Mouse (Mus musculus): ENCODE data around the gene Ttc38. TPM values are rescaled to one million over a fixed set of nuclear protein-coding genes. Genes with fewer than 3 reads are reported as not detected.
"Not testable (repeated sequence)": the region's sequence is repeated elsewhere in the genome, so short reads cannot be mapped to it uniquely, and the experiment has no call there.

Gene Ttc38
- total RNA-seq, 2 experiments from 2014 or later, result 14.8 to 16.5 TPM

- no peak for DNase-seq (ENCODE audit: low spot score)
- intact Hi-C loops (cut with DNase I), result no loop called here
Observed at GRCm38 (mm10) chr15:85821203-85822010, 10.7 kb upstream of the Ttc38 start, which contains the start of gene Pkdrej. Gene Pkdrej (minus strand): TSS chr15:85821734.

DNA sequence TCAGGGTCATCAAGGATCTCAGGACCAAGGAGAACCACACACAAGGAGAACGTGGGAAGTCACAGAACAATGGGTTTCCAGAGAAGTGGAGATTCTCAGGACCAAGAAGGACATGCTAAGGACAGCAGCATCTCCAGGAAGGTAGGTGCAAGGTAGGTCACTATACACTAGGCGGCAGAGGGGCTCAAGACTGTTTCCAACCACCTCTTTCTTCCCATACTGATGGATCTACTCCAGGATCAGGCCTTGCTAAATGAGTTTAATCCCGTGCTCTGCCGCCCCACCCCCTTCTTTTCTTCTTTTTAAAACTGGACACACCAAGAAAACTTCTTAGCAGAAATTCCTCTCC, 10.1 kb upstream of the Ttc38 start:
- no peak for DNase-seq (ENCODE audit: low spot score)

GRCm38 (mm10) chr15:85826676-85827075, 5.4 kb upstream of the Ttc38 start:
- intact Hi-C loops (cut with DNase I), result no loop called here
- no peak for DNase-seq (ENCODE audit: low spot score)

More for the DNA sequence above, 10.1 kb upstream of the Ttc38 start:
- intact Hi-C loops (cut with DNase I), result no loop called here

DNA sequence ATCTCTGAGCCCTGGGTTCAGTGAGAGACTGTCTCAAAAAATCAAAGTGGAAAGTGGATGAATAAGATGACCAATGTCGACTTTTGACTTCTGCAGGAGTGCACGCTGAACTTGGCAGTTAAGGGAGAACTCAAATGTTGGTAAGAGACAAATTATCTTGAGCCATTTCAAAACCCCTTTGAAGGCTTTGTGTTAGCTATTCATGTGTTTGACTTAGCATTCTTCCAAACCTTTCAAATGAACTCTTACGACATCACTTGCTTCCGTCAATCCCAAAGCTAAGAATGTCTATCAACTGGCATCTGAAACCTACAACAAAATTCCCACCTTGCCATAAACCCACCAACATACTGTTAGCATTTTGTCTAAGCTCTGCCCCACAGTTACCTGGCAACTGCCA, 4.0 kb upstream of the Ttc38 start:
- intact Hi-C loops (cut with DNase I), result no loop called here
- DNase-seq (ENCODE audit: low spot score), result no peak

DNA sequence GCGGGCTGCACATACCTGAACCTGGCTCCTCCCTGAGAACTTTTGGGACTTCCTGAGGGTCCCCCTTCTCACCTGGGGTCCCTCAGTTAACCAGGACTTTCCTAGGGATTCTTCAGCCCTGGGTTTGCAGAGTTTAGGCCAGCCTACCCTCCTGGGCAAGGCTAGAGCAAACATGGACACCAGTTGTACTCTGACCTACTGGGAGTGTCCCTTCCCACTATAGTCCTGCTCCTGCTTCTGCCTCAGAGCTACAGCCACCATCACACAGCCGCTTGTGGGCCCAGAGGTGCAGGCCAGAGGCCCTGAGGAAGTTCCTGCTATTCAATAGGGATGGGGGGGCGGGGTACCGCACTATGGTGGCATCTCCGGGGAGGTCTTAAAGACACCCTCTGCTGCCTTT, 2.6 kb upstream of the Ttc38 start:
- DNase-seq (ENCODE audit: low spot score), result no peak
- intact Hi-C loops (cut with DNase I), result no loop called here

DNA sequence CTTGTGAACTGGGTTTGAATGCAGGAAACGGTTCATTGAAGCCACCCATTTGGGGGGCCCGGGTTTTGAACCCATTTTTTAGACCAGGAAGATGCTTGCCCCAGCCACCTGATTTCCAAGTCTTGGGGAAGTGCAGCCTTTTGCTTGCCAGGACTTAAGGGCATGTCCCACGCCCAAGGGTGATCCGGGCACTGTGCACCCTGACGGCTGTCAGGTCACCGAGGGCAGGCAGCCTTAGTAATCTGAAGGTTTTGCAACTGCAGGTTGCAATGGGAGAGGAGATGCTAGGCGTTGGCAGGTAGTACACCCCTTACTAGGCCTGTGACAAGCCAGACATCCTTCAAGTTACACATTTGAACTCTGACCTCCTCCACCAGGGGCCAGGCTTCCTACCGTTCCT, 493 bp downstream of the Ttc38 start:
- intact Hi-C loops (cut with DNase I), result no loop called here
- DNase-seq (ENCODE audit: low spot score), result no peak

- intact Hi-C loops (cut with DNase I), result loop anchor here (2.0 kb wide), 1 partner anchor 23 kb away; the partner anchor contains the start of gene Gtse1
- DNase-seq (ENCODE audit: low spot score), result no peak
Observed at GRCm38 (mm10) chr15:85835335-85835734, 3.2 kb downstream of the Ttc38 start.

DNA sequence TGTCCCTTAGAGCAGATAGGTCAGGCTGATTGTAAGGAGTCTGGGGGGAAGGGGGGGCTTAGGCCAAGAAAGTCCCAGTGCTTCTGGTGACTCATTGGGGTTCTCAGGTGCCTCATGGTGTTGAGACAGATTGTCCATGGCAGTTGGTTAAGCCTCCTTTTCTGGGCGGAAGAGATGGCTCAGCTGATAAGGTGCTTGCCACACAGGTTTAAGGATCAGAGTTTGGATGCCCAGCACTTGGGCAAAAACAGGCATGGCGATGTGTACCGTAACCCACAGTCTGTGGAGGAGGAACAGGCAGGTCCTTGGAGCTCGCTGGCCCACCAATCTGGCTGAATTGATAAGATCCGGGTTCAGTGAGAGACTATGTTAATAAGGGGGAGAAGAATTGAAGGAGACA, 4.8 kb downstream of the Ttc38 start:
- intact Hi-C loops (cut with DNase I), result no loop called here
- no peak for DNase-seq (ENCODE audit: low spot score)

DNA sequence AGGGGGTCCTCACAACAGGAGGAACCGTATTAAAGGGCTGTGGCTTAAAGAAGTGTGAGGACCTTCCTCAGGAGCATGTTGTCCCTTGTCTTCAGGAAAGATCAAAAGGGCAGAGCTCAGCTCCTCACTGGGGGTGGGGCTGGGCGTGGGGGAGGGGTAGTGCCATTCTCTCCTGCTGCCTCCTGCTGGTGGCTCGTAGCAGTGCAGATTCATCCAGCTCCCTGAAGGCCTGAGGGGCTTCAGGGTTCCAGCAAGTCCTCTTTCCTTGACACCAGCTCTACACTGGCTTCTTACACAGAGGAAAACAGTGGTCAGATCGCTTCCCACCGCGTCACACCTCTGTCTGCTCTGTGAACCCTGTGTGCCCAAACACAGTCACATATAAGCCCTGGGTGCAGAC, 8.9 kb downstream of the Ttc38 start:
- no peak for DNase-seq (ENCODE audit: low spot score)
- intact Hi-C loops (cut with DNase I), result no loop called here

DNA sequence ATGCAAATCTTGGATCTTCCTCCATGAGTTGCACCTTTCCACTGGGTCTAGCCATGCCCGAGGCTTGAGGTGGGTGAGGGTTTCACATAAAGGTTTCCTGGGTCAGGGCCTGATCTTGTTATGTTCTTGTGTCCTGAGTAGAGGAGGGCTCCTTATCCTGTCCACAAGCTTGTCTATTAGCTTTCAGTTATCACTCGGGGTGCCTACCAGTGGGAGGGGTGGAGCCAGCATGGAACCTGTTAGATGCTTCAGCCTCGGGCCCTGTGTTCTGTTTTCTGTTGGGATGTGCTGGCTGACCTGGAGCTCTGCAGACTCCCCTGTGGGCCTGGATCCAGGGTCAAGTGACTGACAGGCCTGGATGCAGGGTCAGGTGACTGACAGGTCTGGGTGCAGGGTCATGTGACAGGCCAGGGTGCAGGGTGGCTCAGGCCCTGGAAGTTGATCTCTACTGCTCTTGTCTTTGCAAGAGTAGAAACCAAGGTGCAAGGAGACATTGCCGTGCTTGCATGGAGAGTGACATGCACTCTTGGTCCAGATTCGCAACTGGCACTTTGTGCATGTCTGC, 9.8 kb downstream of the Ttc38 start:
- intact Hi-C loops (cut with DNase I), result no loop called here
- no peak for DNase-seq (ENCODE audit: low spot score)

DNA sequence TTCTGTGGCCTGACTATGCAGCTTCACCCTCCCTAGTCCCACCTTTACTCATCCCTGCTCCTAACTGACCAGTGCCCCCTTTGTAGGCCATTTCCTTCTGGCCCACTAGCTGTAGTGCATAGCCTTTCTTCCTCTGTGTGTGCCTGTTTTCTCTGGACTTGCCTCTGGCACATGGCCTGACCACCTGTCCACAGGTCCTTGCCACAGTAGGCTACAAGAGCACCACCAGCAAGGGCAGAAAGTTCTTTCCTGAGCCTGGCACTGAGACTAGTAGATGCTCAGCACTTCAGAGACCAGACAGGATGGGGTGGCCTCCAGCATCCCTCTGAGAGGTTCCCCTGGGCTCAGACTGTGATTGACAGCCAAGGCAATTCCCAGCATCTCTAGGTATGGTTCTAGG, 13.0 kb downstream of the Ttc38 start:
- intact Hi-C loops (cut with DNase I), result no loop called here
- DNase-seq (ENCODE audit: low spot score), result no peak

- intact Hi-C loops (cut with DNase I), result no loop called here
- no peak for DNase-seq (ENCODE audit: low spot score)
Observed at GRCm38 (mm10) chr15:85851656-85852392, 19.7 kb downstream of the Ttc38 start.

GRCm38 (mm10) chr15:85858980-85859489, 26.9 kb downstream of the Ttc38 start:
- intact Hi-C loops (cut with DNase I), result loop anchor here (2.0 kb wide), 3 partner anchors 20 to 46 kb away; partner anchors contain the start of gene Trmu
- no peak for DNase-seq (ENCODE audit: low spot score)

DNA sequence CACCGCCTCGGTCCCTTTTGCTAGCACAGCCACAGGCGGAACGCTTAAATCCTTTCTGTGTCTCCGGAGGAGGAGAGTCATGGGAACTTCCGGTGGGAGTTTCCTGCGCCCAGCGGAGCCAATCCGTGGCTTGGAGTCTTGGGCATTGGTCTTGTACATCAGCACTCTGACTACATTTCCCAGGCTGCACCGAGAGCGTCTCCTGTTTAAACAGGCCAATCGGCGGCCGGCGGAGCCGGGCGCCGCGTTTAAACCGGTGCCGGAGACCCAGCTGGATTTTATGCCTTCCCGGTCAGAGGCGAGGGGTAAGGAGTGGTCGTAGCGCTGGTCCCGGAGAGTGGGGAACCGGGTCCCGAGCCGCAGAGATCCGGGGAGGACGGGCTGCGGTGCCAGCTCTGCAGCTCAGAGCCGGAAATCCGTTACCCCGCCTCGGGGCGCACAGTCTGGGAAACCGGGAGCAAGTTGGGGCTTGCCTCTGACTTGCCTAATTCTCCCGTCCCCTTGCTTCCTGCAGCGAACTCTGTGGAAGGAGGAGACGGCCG, 27.5 kb downstream of the Ttc38 start, which contains the start of gene Gtse1:
Gene Gtse1, plus strand, starts transcription at position 256 of the 542 bp plus-strand sequence.
- DNase-seq (ENCODE audit: low spot score), result peak; percentile 89
- intact Hi-C loops (cut with DNase I), result loop anchor here (2.0 kb wide), 3 partner anchors 19 to 47 kb away; partner anchors contain the start of gene Trmu

DNA sequence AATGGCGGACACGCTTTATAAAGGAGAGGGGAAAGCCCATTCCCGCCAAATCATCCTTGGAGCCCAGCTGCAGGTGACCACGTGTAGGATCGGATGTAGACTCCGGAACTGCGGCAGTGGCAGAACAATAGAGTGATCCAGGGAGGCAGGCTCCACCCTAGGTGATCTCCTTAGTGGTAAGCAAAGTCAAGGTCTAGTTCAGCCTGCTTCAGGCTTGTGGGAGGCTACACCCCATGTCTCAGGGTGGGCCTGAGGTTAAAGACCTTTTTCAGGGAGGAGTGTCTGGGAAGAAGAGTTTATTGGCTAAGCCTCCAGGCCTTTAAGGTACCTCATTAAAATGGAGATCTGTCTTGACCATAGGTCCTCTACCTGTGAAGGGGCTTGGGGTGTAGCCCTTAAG, 33.8 kb downstream of the Ttc38 start:
- not testable (repeated sequence) for DNase-seq (ENCODE audit: low spot score)
- intact Hi-C loops (cut with DNase I), result loop anchor here (2.0 kb wide), 1 partner anchor 269 kb away; no protein-coding TSS in a partner anchor

GRCm38 (mm10) chr15:85867696-85868095, 35.6 kb downstream of the Ttc38 start:
- intact Hi-C loops (cut with DNase I), result loop anchor here (1.0 to 2.0 kb wide), 2 partner anchors 151 to 271 kb away; no protein-coding TSS in a partner anchor
- peak; percentile 24 for DNase-seq (ENCODE audit: low spot score)

DNA sequence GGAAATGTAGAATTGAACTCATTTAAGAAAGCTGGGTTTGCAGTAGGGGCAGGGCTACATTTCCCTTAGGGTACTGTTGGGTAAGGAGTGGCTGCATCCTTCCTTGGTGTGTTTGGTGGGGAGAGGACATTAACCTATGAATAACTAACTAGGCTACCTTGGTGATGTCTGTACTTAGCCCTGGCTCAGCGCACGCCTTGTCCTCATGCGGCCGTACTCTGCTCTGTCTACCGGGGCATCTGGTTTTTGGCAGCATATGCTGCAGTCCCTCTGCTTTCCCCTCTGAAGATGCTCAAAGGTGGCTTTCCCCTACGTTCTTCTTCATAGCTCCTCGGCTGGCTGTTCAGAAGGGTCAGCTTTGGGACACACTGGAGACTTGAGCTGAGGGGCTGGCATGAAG, 45.2 kb downstream of the Ttc38 start:
- DNase-seq (ENCODE audit: low spot score), result no peak
- intact Hi-C loops (cut with DNase I), result loop anchor here (5.0 kb wide), 1 partner anchor 65 kb away; the partner anchor contains the start of gene Cdpf1

- intact Hi-C loops (cut with DNase I), result loop anchor here (2.0 to 5.0 kb wide), 2 partner anchors 20 to 67 kb away; partner anchors contain the start of genes Cdpf1 and Gtse1
- peak; percentile 83 for DNase-seq (ENCODE audit: low spot score)
Observed at GRCm38 (mm10) chr15:85878848-85879497, 46.9 kb downstream of the Ttc38 start, which contains the start of gene Trmu. Gene Trmu (plus strand): TSS chr15:85879312.

DNA sequence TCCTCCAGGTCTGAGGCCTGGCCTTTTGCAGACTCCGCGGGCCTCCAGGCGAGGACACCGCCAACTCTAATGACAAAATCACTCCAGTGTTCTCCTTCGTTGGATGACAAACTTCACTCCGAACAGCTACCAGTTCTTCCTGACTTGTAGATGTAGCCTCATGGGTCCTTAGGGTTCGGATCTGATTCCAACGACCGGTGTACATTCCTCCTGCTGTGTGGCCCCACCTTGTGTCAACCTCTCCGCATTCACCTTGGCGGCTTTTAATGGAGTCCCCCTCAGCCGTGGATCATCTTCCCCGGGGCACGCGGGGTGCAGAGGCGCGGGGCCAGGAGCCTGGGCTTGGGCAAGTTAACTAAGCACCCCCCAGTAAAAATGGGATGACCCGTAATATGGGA, 47.4 kb downstream of the Ttc38 start:
- intact Hi-C loops (cut with DNase I), result loop anchor here (2.0 to 5.0 kb wide), 2 partner anchors 21 to 67 kb away; partner anchors contain the start of genes Cdpf1 and Gtse1
- DNase-seq (ENCODE audit: low spot score), result no peak

Data from heart, postnatal 25 days (tissue).